ENCODE assay signal across 19 mouse cellular contexts in the genomic region with DNA sequence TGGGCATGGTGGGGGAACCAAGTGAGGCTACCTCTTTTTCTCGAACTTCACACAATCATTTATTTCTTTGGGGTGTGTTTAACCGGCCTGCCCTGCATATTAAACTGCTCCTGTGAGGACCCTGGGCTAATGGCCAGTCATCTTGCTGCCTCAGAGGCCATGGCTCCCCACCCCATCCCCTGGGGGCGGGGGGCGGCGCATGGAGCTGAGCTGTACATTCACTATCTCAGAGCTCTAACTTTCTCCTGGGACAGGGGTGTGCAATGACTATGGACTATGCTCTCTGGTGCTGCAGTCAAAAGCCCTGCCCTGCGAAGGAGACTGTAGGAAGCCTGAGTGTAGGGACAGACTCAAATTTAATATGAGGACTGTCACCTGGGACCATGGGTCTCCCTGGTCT. TPM values are rescaled to one million over a fixed set of nuclear protein-coding genes. Genes with fewer than 3 reads are reported as not detected.
"Had no signal": no experiment of that assay in that cellular context is flagged by ENCODE, and none has a peak within 500 bp of the region (broad histone marks: within the 10 kb centered on the region; RNA-seq: fewer than 3 reads in every experiment).

No protein-coding gene starts in this region.

- H3K27ac ChIP-seq: lung, embryonic 15.5 days; macrophage; midbrain, embryonic 13.5 days; midbrain, embryonic 15.5 days; neural tube, embryonic 12.5 days; stomach, embryonic 15.5 days; stomach, postnatal 0 days had no signal

- H3K36me3 ChIP-seq: lung, embryonic 15.5 days; midbrain, embryonic 13.5 days; midbrain, embryonic 15.5 days; neural tube, embryonic 12.5 days; stomach, embryonic 15.5 days had no signal

- H3K9me3 ChIP-seq: lung, embryonic 15.5 days; megakaryocyte, embryonic 14.5 days; midbrain, embryonic 13.5 days; midbrain, embryonic 15.5 days; neural tube, embryonic 12.5 days; stomach, embryonic 15.5 days had no signal

- H3K9ac ChIP-seq: lung, embryonic 15.5 days; midbrain, embryonic 13.5 days; midbrain, embryonic 15.5 days; neural tube, embryonic 12.5 days; stomach, embryonic 15.5 days had no signal

- H3K4me2 ChIP-seq: lung, embryonic 15.5 days; midbrain, embryonic 11.5 days; midbrain, embryonic 13.5 days; midbrain, embryonic 15.5 days; neural tube, embryonic 12.5 days; stomach, embryonic 15.5 days had no signal

- DNase-seq: lung, adult 2 months; lung, postnatal 14 days; lung, postnatal 36 days; right cerebral cortex, postnatal 14 days; thymus, adult 2 months; thymus, postnatal 25 days; thymus, postnatal 4 days had no signal

- H3K4me1 ChIP-seq: megakaryocyte, embryonic 14.5 days had no signal

- ATAC-seq: lung, postnatal 0 days; midbrain, embryonic 13.5 days; midbrain, embryonic 15.5 days had no signal

- H3K4me3 ChIP-seq: lung, embryonic 15.5 days; megakaryocyte, embryonic 14.5 days; midbrain, embryonic 13.5 days; midbrain, embryonic 15.5 days; neural tube, embryonic 12.5 days; stomach, embryonic 15.5 days had no signal

- H3K27me3 ChIP-seq: lung, embryonic 15.5 days; midbrain, embryonic 13.5 days; midbrain, embryonic 15.5 days; neural tube, embryonic 12.5 days; stomach, embryonic 15.5 days had no signal

RNA-seq across cellular contexts. Expression of gene Kazn, which starts 22.2 kb away (rescaled TPM):
- total RNA-seq: monocyte, adult 5-6 weeks; neutrophil, adult 5-6 weeks had no signal
- polyA plus RNA-seq: macrophage had no signal
